8 mouse cellular contexts compared by ENCODE assay signal in genomic region chr19:40512500-40513421, GRCm38 (mm10). TPM values are rescaled to one million over a fixed set of nuclear protein-coding genes. Genes with fewer than 3 reads are reported as not detected.
A peak's percentile ranks its signal among the peaks of the same experiment; 100 is the strongest.
DNase-seq lines count a peak whose midpoint lies in the region; ATAC-seq and TF ChIP-seq lines count a peak whose summit lies in the region.

No protein-coding gene starts in this region.

- TF ChIP-seq EP300 in heart, postnatal 0 days (IDR thresholded peaks at IDR 0.05; ENCODE audit: low read depth), result no peak

- H3K4me1 ChIP-seq in heart, postnatal 0 days (ENCODE audit: control insufficient read depth, insufficient read depth), result peaks cover 19% of the 10 kb centered on the region
- peaks cover 4% of the 10 kb centered on the region; the same call in 1 of the 2 replicates for H3K4me1 ChIP-seq in midbrain, embryonic 11.5 days (ENCODE audit: control insufficient read depth, insufficient read depth, low read length)

- TF ChIP-seq CTCF in heart, postnatal 0 days (IDR thresholded peaks at IDR 0.05; ENCODE audit: low read depth), result no peak

- peak overlapping the region; percentile 79 for H3K4me2 ChIP-seq in heart, postnatal 0 days (ENCODE audit: low read depth, low read length)
- H3K4me2 ChIP-seq in midbrain, embryonic 11.5 days, result peak overlapping the region; percentile 87

- intact Hi-C loops in left cerebral cortex, postnatal 4 days (cut with DNase I), result loop anchor here (5.0 kb wide), 1 partner anchor 100 kb away; no protein-coding TSS in a partner anchor

- H3K36me3 ChIP-seq in heart, postnatal 0 days (replicated peaks; ENCODE audit: control insufficient read depth, insufficient read depth, low read length), result peaks cover 4% of the 10 kb centered on the region; the same call in 1 of the 2 replicates
- no peaks in the 10 kb centered on the region for H3K36me3 ChIP-seq in midbrain, embryonic 11.5 days (ENCODE audit: control insufficient read depth, insufficient read depth, low read length)

- peak; percentile 47 for DNase-seq in adrenal gland, postnatal 14 days
- no peak for DNase-seq in adrenal gland, adult (ENCODE audit: inconsistent age in 2 of 2, low spot score in 1 of 2)
- peak; percentile 45 for DNase-seq in R1 (ENCODE audit: low read depth, low spot score)
- DNase-seq in embryo, embryonic 11.5 days (ENCODE audit: low read depth, low spot score), result peak; percentile 30
- DNase-seq in heart, postnatal 0 days (ENCODE audit: low spot score), result no peak
- DNase-seq in left cerebral cortex, postnatal 4 days, result peak; percentile 52
- peak; percentile 97 for DNase-seq in midbrain, embryonic 11.5 days (ENCODE audit: low spot score, missing footprints)
- DNase-seq in spleen, postnatal 14 days (ENCODE audit: low spot score in 2 of 2), result peak; percentile 21 to 44

- peak; percentile 27; the same call in 1 of the 2 replicates for ATAC-seq in heart, postnatal 0 days (ENCODE audit: insufficient read depth, low read depth)
- ATAC-seq in midbrain, embryonic 11.5 days (ENCODE audit: low FRiP score), result peak; percentile 49

- H3K4me3 ChIP-seq in heart, postnatal 0 days (ENCODE audit: low read depth, low read length), result peak overlapping the region; percentile 84
- peak overlapping the region; percentile 76 for H3K4me3 ChIP-seq in midbrain, embryonic 11.5 days (ENCODE audit: low read depth, low read length)

- 2% methylated on average over 34 of the region's 34 CpGs for WGBS in heart, postnatal 0 days
- 1% methylated on average over 34 of the region's 34 CpGs for WGBS in midbrain, embryonic 11.5 days

- peak overlapping the region; percentile 83 for H3K9ac ChIP-seq in heart, postnatal 0 days (replicated peaks; ENCODE audit: low read depth, low read length)
- H3K9ac ChIP-seq in midbrain, embryonic 11.5 days (ENCODE audit: low read length), result peak overlapping the region; percentile 84

- H3K9me3 ChIP-seq in heart, postnatal 0 days (replicated peaks; ENCODE audit: control insufficient read depth, low read length), result no peaks in the 10 kb centered on the region; the same call in 1 of the 2 replicates
- no peaks in the 10 kb centered on the region for H3K9me3 ChIP-seq in midbrain, embryonic 11.5 days (ENCODE audit: control insufficient read depth, low read length)

- peak overlapping the region; percentile 93 for H3K27ac ChIP-seq in heart, postnatal 0 days (ENCODE audit: low read depth)
- peak overlapping the region; percentile 87 for H3K27ac ChIP-seq in midbrain, embryonic 11.5 days (ENCODE audit: low read depth, low read length)

- H3K27me3 ChIP-seq in heart, postnatal 0 days (ENCODE audit: control insufficient read depth, insufficient read depth, low read length), result no peaks in the 10 kb centered on the region
- no peaks in the 10 kb centered on the region for H3K27me3 ChIP-seq in midbrain, embryonic 11.5 days (ENCODE audit: control insufficient read depth, insufficient read depth, low read length)

RNA-seq across cellular contexts. Expression of gene Sorbs1, which starts 0.8 kb away (rescaled TPM):
- total RNA-seq in adrenal gland, postnatal 14 days (2021), result 157 and 159 TPM in 2 replicates
- 77.7 and 140 TPM in 2 replicates for total RNA-seq in heart, postnatal 0 days (2014; rRNA removed; ENCODE audit: low replicate concordance)
- polyA plus RNA-seq in heart, postnatal 0 days (2015; fragmentation: Nextera tagmentation; extraction: Ambion mirVana), result 153 and 159 TPM in 2 replicates
- total RNA-seq in left cerebral cortex, postnatal 4 days (2021), result 100 to 1,000 TPM; 141 to 154 TPM
- 61.0 and 62.6 TPM in 2 replicates for polyA plus RNA-seq in midbrain, embryonic 11.5 days (2014; fragmentation: Nextera tagmentation; extraction: Ambion mirVana)

Comparison
In these comparisons a context has a peak if more than half of its experiments do, and no peak if none do; other contexts are left out.
1. DNase-seq: peak in adrenal gland, postnatal 14 days (single experiment), R1 (single experiment), embryo, embryonic 11.5 days (single experiment), left cerebral cortex, postnatal 4 days (single experiment), midbrain, embryonic 11.5 days (single experiment) and spleen, postnatal 14 days (2 of 2); none in adrenal gland, adult (0 of 2) and heart, postnatal 0 days (single experiment).